Mouse (Mus musculus): ENCODE measurements at regions not wholly inside any gene's neighbourhood (a gene's known extent, or its start where the extent isn't known, plus 50 kb on each side); places are given as distances from the start of the nearest gene placed in this dataset.

GRCm38 (mm10) chr9:101677563-101677962, 184.1 kb upstream of the 9630041A04Rik start:
- no peak for ATAC-seq (ENCODE audit: insufficient number of reproducible peaks, low FRiP score, low TSS enrichment)

GRCm38 (mm10) chr9:101670111-101670510, 191.5 kb upstream of the 9630041A04Rik start:
- ATAC-seq (ENCODE audit: insufficient number of reproducible peaks, low FRiP score, low TSS enrichment), result no peak

- no peak for ATAC-seq (ENCODE audit: insufficient number of reproducible peaks, low FRiP score, low TSS enrichment)
Observed at GRCm38 (mm10) chr9:101649816-101650215, 211.8 kb upstream of the 9630041A04Rik start.

GRCm38 (mm10) chr9:101641524-101641923, 220.1 kb upstream of the 9630041A04Rik start:
- ATAC-seq (ENCODE audit: insufficient number of reproducible peaks, low FRiP score, low TSS enrichment), result no peak

GRCm38 (mm10) chr9:101640598-101640997, 221.0 kb upstream of the 9630041A04Rik start:
- ATAC-seq (ENCODE audit: insufficient number of reproducible peaks, low FRiP score, low TSS enrichment), result no peak

- no peak for ATAC-seq (ENCODE audit: insufficient number of reproducible peaks, low FRiP score, low TSS enrichment)
Observed at GRCm38 (mm10) chr9:101616261-101616660, 245.4 kb upstream of the 9630041A04Rik start.

GRCm38 (mm10) chr9:101615176-101615575, 246.5 kb upstream of the 9630041A04Rik start:
- ATAC-seq (ENCODE audit: insufficient number of reproducible peaks, low FRiP score, low TSS enrichment), result no peak

GRCm38 (mm10) chr9:101613933-101614332, 247.7 kb upstream of the 9630041A04Rik start:
- peak; percentile 71 for ATAC-seq (ENCODE audit: insufficient number of reproducible peaks, low FRiP score, low TSS enrichment)

GRCm38 (mm10) chr9:101613471-101613870, 248.2 kb upstream of the 9630041A04Rik start:
- peak; percentile 63 for ATAC-seq (ENCODE audit: insufficient number of reproducible peaks, low FRiP score, low TSS enrichment)

- ATAC-seq (ENCODE audit: insufficient number of reproducible peaks, low FRiP score, low TSS enrichment), result no peak
Observed at GRCm38 (mm10) chr9:101612971-101613370, 248.7 kb upstream of the 9630041A04Rik start.

- ATAC-seq (ENCODE audit: insufficient number of reproducible peaks, low FRiP score, low TSS enrichment), result no peak
Observed at GRCm38 (mm10) chr9:101612571-101612970, 249.1 kb upstream of the 9630041A04Rik start.

GRCm38 (mm10) chr9:101611481-101611880, 250.2 kb upstream of the 9630041A04Rik start:
- no peak for ATAC-seq (ENCODE audit: insufficient number of reproducible peaks, low FRiP score, low TSS enrichment)

GRCm38 (mm10) chr9:101610806-101611443, 250.7 kb upstream of the 9630041A04Rik start:
- no peak for ATAC-seq (ENCODE audit: insufficient number of reproducible peaks, low FRiP score, low TSS enrichment)

GRCm38 (mm10) chr9:101610338-101610737, 251.3 kb upstream of the 9630041A04Rik start:
- peak; percentile 73 for ATAC-seq (ENCODE audit: insufficient number of reproducible peaks, low FRiP score, low TSS enrichment)

- ATAC-seq (ENCODE audit: insufficient number of reproducible peaks, low FRiP score, low TSS enrichment), result no peak
Observed at GRCm38 (mm10) chr9:101602799-101603198, 258.8 kb upstream of the 9630041A04Rik start.

GRCm38 (mm10) chr9:101596898-101597297, 264.7 kb upstream of the 9630041A04Rik start:
- no peak for ATAC-seq (ENCODE audit: insufficient number of reproducible peaks, low FRiP score, low TSS enrichment)

- no peak for ATAC-seq (ENCODE audit: insufficient number of reproducible peaks, low FRiP score, low TSS enrichment)
Observed at GRCm38 (mm10) chr9:101595101-101595650, 266.5 kb upstream of the 9630041A04Rik start.

- ATAC-seq (ENCODE audit: insufficient number of reproducible peaks, low FRiP score, low TSS enrichment), result no peak
Observed at GRCm38 (mm10) chr9:101592621-101593020, 269.0 kb upstream of the 9630041A04Rik start.

GRCm38 (mm10) chr9:101591681-101592080, 270.0 kb upstream of the 9630041A04Rik start:
- ATAC-seq (ENCODE audit: insufficient number of reproducible peaks, low FRiP score, low TSS enrichment), result no peak

GRCm38 (mm10) chr9:101590310-101590709, 271.3 kb upstream of the 9630041A04Rik start:
- no peak for ATAC-seq (ENCODE audit: insufficient number of reproducible peaks, low FRiP score, low TSS enrichment)

GRCm38 (mm10) chr9:101581064-101581463, 280.6 kb upstream of the 9630041A04Rik start:
- no peak for ATAC-seq (ENCODE audit: insufficient number of reproducible peaks, low FRiP score, low TSS enrichment)

- no peak for ATAC-seq (ENCODE audit: insufficient number of reproducible peaks, low FRiP score, low TSS enrichment)
Observed at GRCm38 (mm10) chr9:101570714-101571113, 290.9 kb upstream of the 9630041A04Rik start.

Data from cerebellum, adult (tissue).